Mouse (Mus musculus) embryonic facial prominence, embryonic 11.5 days (tissue): ENCODE data around the gene Ift43. TPM values are rescaled to one million over a fixed set of nuclear protein-coding genes. Genes with fewer than 3 reads are reported as not detected.

Source experiments
- ATAC-seq: fragments of 200-750 bp; cut with Nextera tagmentation; replicated peaks from 2 replicates; pipeline ENCODE4 v1.8.0; 2017; ENCODE audit warnings: low read depth; ENCODE audit not compliant: insufficient number of reproducible peaks, low FRiP score, low TSS enrichment
- DNase-seq: peaks from one replicate; pipeline ENCODE4 v3.0.0-alpha.2; 2015; ENCODE audit warnings: low spot score
- H3K27ac ChIP-seq: fragments of 300-500 bp; sonication (generic); replicated peaks from 2 replicates; pipeline ENCODE4 v1.5.1; 2014; ENCODE audit warnings: mild to moderate bottlenecking, low read depth, low read length, control low read depth
- H3K27me3 ChIP-seq: fragments of 300-500 bp; sonication (generic); 2 replicates; pipeline ENCODE4 v1.6.1; 2014; ENCODE audit warnings: mild to moderate bottlenecking, low read length, moderate library complexity, mixed read lengths; ENCODE audit not compliant: control insufficient read depth, insufficient read depth
- H3K36me3 ChIP-seq: fragments of 300-500 bp; sonication (generic); replicated peaks from 2 replicates; pipeline ENCODE4 v1.6.1; 2014; ENCODE audit warnings: low read depth, mild to moderate bottlenecking, low read length, moderate library complexity, mixed read lengths; ENCODE audit not compliant: control insufficient read depth, insufficient read depth
- H3K4me1 ChIP-seq: fragments of 300-500 bp; sonication (generic); 2 replicates; pipeline ENCODE4 v1.6.1; 2014; ENCODE audit warnings: low read length, mixed read lengths; ENCODE audit not compliant: control insufficient read depth, insufficient read depth
- H3K4me2 ChIP-seq: fragments of 300-500 bp; sonication (generic); 2 replicates; pipeline ENCODE4 v1.6.1; 2014; ENCODE audit warnings: low read depth, mild to moderate bottlenecking, control low read depth, low read length, moderate library complexity
- H3K4me3 ChIP-seq: fragments of 300-500 bp; sonication (generic); 2 replicates; pipeline ENCODE4 v1.5.1; 2014; ENCODE audit warnings: low read depth, low read length, control low read depth
- H3K9ac ChIP-seq: fragments of 300-500 bp; sonication (generic); replicated peaks from 2 replicates; pipeline ENCODE4 v1.6.1; 2014; ENCODE audit warnings: mild to moderate bottlenecking, control low read depth, low read length
- H3K9me3 ChIP-seq: fragments of 300-500 bp; sonication (generic); replicated peaks from 2 replicates; pipeline ENCODE4 v1.6.1; 2016; ENCODE audit warnings: mild to moderate bottlenecking, low read length, inconsistent platforms, mixed read lengths; ENCODE audit not compliant: control insufficient read depth
- WGBS: fragments of 180-500 bp; shearing (Covaris S2); extraction: QIAGEN DNeasy Blood & Tissue Kit; methylation state at CpG from one replicate; pipeline ENCODE4 v1.1.7; 2014; 5-methylcytosine and 5-hydroxymethylcytosine counted together
- polyA plus RNA-seq: library from polyadenylated mRNA; unstranded; fragments of >200 nt; fragmentation: Nextera tagmentation; extraction: Ambion mirVana; gene quantifications from 2 replicates; pipeline ENCODE4 v1.2.1, GENCODE M21; 2014

Gene Ift43
- polyA plus RNA-seq, 1 experiment from 2014 or later = 80.3 TPM

GRCm38 (mm10) chr12:86107645-86108044 lies 25.3 kb downstream of the Ift43 start:
- no peaks in the 10 kb centered on the region for H3K4me1 ChIP-seq
- no peak for DNase-seq
- no peak overlapping the region for H3K4me2 ChIP-seq
- WGBS = 62% methylated on average over 7 of the region's 7 CpGs
- no peak overlapping the region for H3K27ac ChIP-seq
- no peak for ATAC-seq
- H3K9ac ChIP-seq = no peak overlapping the region
- H3K36me3 ChIP-seq = no peaks in the 10 kb centered on the region
- H3K4me3 ChIP-seq = no peak overlapping the region
- H3K9me3 ChIP-seq = no peaks in the 10 kb centered on the region
- H3K27me3 ChIP-seq = no peaks in the 10 kb centered on the region

GRCm38 (mm10) chr12:86109531-86109930 lies 27.2 kb downstream of the Ift43 start:
- H3K4me2 ChIP-seq = no peak overlapping the region
- H3K27me3 ChIP-seq = no peaks in the 10 kb centered on the region
- no peak for ATAC-seq
- no peaks in the 10 kb centered on the region for H3K36me3 ChIP-seq
- no peak overlapping the region for H3K4me3 ChIP-seq
- DNase-seq = no peak
- 87% methylated on average over 4 of the region's 4 CpGs for WGBS
- H3K9ac ChIP-seq = no peak overlapping the region
- H3K4me1 ChIP-seq = no peaks in the 10 kb centered on the region
- H3K9me3 ChIP-seq = no peaks in the 10 kb centered on the region
- H3K27ac ChIP-seq = no peak overlapping the region

- Histone ChIP-seq H3K4me1 (no peaks in the 10 kb centered on the region), H3K9ac (no peak overlapping the region), H3K36me3 (no peaks in the 10 kb centered on the region), H3K27ac (no peak overlapping the region), H3K4me2 (no peak overlapping the region), H3K9me3 (no peaks in the 10 kb centered on the region), H3K27me3 (no peaks in the 10 kb centered on the region), H3K4me3 (no peak overlapping the region)
- no peak for ATAC-seq
- DNase-seq = no peak
- WGBS = 97% methylated on average over 2 of the region's 2 CpGs
Observed at GRCm38 (mm10) chr12:86110637-86111036, 28.3 kb downstream of the Ift43 start.

- DNase-seq (no peak), ATAC-seq (no peak)
- 86% methylated on average over 15 of the region's 15 CpGs for WGBS
- Histone ChIP-seq H3K36me3 (no peaks in the 10 kb centered on the region), H3K9ac (no peak overlapping the region), H3K4me2 (no peak overlapping the region), H3K4me3 (no peak overlapping the region), H3K27me3 (no peaks in the 10 kb centered on the region), H3K27ac (no peak overlapping the region), H3K4me1 (no peaks in the 10 kb centered on the region), H3K9me3 (no peaks in the 10 kb centered on the region)
Observed at GRCm38 (mm10) chr12:86116295-86116835, 34.0 kb downstream of the Ift43 start.

GRCm38 (mm10) chr12:86124016-86124415 lies 41.7 kb downstream of the Ift43 start:
- Histone ChIP-seq H3K9me3 (no peaks in the 10 kb centered on the region), H3K27ac (no peak overlapping the region), H3K36me3 (no peaks in the 10 kb centered on the region), H3K27me3 (no peaks in the 10 kb centered on the region), H3K9ac (no peak overlapping the region), H3K4me2 (no peak overlapping the region), H3K4me1 (no peaks in the 10 kb centered on the region), H3K4me3 (no peak overlapping the region)
- no peak for ATAC-seq
- DNase-seq = no peak
- 69% methylated on average over 6 of the region's 6 CpGs for whole genome bisulfite sequencing

GRCm38 (mm10) chr12:86128122-86128521 lies 45.8 kb downstream of the Ift43 start:
- WGBS = 74% methylated on average over 6 of the region's 6 CpGs
- H3K36me3 ChIP-seq = no peaks in the 10 kb centered on the region
- no peak for DNase-seq
- no peaks in the 10 kb centered on the region for H3K4me1 ChIP-seq
- H3K9ac ChIP-seq = no peak overlapping the region
- H3K27ac ChIP-seq = no peak overlapping the region
- H3K4me3 ChIP-seq = no peak overlapping the region
- no peak for ATAC-seq
- no peaks in the 10 kb centered on the region for H3K9me3 ChIP-seq
- H3K4me2 ChIP-seq = no peak overlapping the region
- H3K27me3 ChIP-seq = no peaks in the 10 kb centered on the region

GRCm38 (mm10) chr12:86129005-86129404 lies 46.7 kb downstream of the Ift43 start:
- no peak for DNase-seq
- H3K9ac ChIP-seq = no peak overlapping the region
- H3K36me3 ChIP-seq = no peaks in the 10 kb centered on the region
- H3K4me2 ChIP-seq = no peak overlapping the region
- H3K9me3 ChIP-seq = no peaks in the 10 kb centered on the region
- H3K27me3 ChIP-seq = no peaks in the 10 kb centered on the region
- no peaks in the 10 kb centered on the region for H3K4me1 ChIP-seq
- no peak for ATAC-seq
- no peak overlapping the region for H3K4me3 ChIP-seq
- no peak overlapping the region for H3K27ac ChIP-seq
- WGBS = 92% methylated on average over 8 of the region's 8 CpGs

- DNase-seq = no peak
- no peak for ATAC-seq
- Histone ChIP-seq H3K4me3 (no peak overlapping the region), H3K9me3 (no peaks in the 10 kb centered on the region), H3K27me3 (no peaks in the 10 kb centered on the region), H3K4me2 (no peak overlapping the region), H3K4me1 (no peaks in the 10 kb centered on the region), H3K9ac (no peak overlapping the region), H3K36me3 (no peaks in the 10 kb centered on the region), H3K27ac (no peak overlapping the region)
- WGBS = 64% methylated on average over 10 of the region's 10 CpGs
Observed at GRCm38 (mm10) chr12:86129696-86130095, 47.4 kb downstream of the Ift43 start.
